Mouse (Mus musculus): ENCODE data around the gene Lipo4. TPM values are rescaled to one million over a fixed set of nuclear protein-coding genes. Genes with fewer than 3 reads are reported as not detected.
"Not testable (repeated sequence)": the region's sequence is repeated elsewhere in the genome, so short reads cannot be mapped to it uniquely, and the experiment has no call there.

Lipo4 gene
- total RNA-seq (2017), result not detected in 2 replicates

DNA sequence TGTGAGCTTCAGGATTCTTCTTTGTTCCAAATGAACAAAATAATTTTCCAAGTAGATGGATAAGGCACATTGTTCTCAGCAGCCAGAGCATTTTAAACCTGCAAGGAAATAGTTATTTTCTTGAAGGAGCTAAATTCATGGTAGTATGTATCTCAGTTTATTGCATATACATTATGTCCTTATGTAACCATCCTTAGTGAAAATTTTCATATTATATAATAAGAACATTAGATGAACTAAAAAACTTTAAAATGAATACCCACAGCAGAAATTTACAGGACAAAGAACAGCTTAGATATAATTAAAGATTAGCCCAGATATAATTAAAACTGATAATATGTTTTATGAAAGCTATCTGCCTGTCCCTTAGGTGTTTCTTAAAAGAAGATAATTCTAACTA is at the start of gene Lipo4:
Gene Lipo4, minus strand, starts transcription at position 101 of the 400 bp plus-strand sequence.
- ATAC-seq (replicated peaks; ENCODE audit: low read depth, poor library complexity, severe bottlenecking), result no peak

DNA sequence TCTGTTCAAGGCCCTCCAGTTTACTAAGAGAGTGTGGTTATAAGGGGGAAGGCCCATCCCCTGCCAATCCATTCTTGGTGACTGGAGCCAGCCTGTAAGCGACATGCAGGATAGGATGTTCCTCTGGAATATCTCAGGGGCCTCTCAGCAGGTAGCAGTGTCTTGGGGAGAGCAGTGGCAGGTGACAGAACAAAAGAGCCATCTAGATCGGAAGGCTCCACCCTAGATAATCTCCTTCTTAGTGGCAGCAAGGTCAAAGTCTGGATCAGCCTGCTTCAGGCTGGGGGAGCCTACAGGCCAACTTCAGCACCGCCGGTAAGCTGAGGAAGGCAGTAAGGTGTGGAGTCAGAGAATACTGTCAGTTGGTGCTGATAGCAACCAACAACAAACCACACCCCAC is 61.2 kb downstream of the Lipo4 start:
- not testable (repeated sequence) for ATAC-seq (replicated peaks; ENCODE audit: low read depth, poor library complexity, severe bottlenecking)

DNA sequence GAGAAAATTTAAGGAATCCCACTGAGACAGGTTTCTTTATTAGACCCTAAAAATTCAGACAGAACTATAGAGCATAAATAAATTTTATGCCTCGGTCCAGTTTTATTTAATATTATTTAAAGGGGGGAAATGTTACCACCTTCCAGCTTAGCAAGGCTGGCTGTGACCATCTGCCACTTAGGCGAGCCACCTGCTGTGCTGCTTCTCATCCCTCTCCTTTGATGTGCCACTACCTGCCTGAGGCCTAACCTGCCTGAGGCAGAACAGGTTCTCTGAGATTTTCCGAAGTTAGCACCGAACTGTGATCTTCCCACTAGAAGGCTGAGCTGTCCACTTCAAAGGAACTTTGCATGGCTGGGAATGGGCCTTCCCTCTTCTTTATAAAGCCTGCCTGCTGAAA is 63.9 kb downstream of the Lipo4 start:
- no peak for ATAC-seq (replicated peaks; ENCODE audit: low read depth, poor library complexity, severe bottlenecking)

Other genes starting within 250 kb of the Lipo4 start
- 0.15 and 1.9 TPM in 2 replicates for gene Rnls, start 125.5 kb downstream of the Lipo4 start, total RNA-seq (2017)
- not detected in 2 replicates for gene Gm8978, start 107.5 kb upstream of the Lipo4 start, total RNA-seq (2017)
- gene Lipo2, start 233.6 kb upstream of the Lipo4 start, total RNA-seq (2017), result not detected in 2 replicates
- gene Lipo3, start 244.2 kb upstream of the Lipo4 start, total RNA-seq (2017), result 9.6 and 15.2 TPM in 2 replicates

Measured in common myeloid progenitor, adult 5-6 weeks (primary cell).